Mouse (Mus musculus): ENCODE data around the gene Gabre.

DNA sequence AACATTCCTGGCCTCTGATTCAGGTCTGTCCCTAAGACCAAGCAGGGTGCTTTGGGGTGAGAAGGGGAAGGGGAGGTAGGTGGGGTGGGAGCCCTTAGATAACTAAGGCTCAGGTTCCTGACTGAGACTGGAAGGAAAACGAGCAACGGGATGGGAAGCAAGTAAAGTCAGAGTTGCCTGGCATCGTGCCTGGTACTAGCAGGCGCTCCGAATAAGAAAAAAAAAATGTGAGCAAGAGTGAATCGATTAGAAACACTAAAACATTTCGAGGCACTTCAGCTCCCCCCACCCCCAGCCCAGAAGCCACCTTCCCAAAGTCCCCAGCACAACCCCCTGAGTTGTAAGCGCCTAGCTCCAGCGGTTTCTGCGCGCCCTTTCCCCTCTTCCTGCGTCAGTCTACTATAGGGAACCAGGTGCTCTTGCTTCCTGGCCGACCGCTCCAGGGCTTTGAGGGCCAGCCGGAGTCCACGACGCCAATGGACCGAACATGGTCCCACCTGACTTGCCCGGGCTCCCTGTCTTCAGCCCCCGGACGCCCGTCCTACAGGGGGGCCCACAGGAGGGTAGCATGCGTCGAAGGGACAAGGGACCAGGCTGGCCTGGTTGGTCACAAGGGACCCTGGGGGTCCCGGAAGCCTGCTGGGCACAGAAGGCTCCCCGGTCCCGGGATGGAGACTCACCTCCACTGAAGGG lies 491 bp downstream of the Gabre start:
- TF ChIP-seq CTCF (IDR thresholded peaks at IDR 0.05; ENCODE audit: control insufficient read depth, insufficient read depth, insufficient replicate concordance, low read depth, low read length): no peak
- TF ChIP-seq POLR2A (IDR thresholded peaks at IDR 0.05; ENCODE audit: control insufficient read depth, low read depth, low read length): no peak
